Mouse (Mus musculus) hindbrain, embryonic 10.5 days (tissue): Measurements from ENCODE around the gene Stard7. TPM values are rescaled to one million over a fixed set of nuclear protein-coding genes. Genes with fewer than 3 reads are reported as not detected.
"Not testable (repeated sequence)": the region's sequence is repeated elsewhere in the genome, so short reads cannot be mapped to it uniquely, and the experiment has no call there.

Source experiments
- DNase-seq: peaks from one replicate; pipeline ENCODE4 v3.0.0-alpha.2; 2017; ENCODE audit warnings: low spot score
- H3K27ac ChIP-seq: fragments of 300-500 bp; sonication (generic); 2 replicates; pipeline ENCODE4 v1.5.1; 2016; ENCODE audit warnings: mild to moderate bottlenecking, moderate library complexity
- H3K27me3 ChIP-seq: fragments of 300-500 bp; sonication (generic); 2 replicates; pipeline ENCODE4 v1.6.1; 2016; ENCODE audit warnings: mild to moderate bottlenecking; ENCODE audit not compliant: poor library complexity, insufficient read depth, severe bottlenecking
- H3K36me3 ChIP-seq: fragments of 300-500 bp; sonication (generic); 2 replicates; pipeline ENCODE4 v1.6.1; 2016; ENCODE audit warnings: mild to moderate bottlenecking, moderate library complexity
- H3K4me1 ChIP-seq: fragments of 300-500 bp; sonication (generic); replicated peaks from 2 replicates; pipeline ENCODE4 v1.6.1; 2016; ENCODE audit warnings: mild to moderate bottlenecking
- H3K4me3 ChIP-seq: fragments of 300-500 bp; sonication (generic); 2 replicates; pipeline ENCODE4 v1.5.1; 2016; ENCODE audit warnings: mild to moderate bottlenecking, moderate library complexity
- H3K9me3 ChIP-seq: fragments of 300-500 bp; sonication (generic); 2 replicates; pipeline ENCODE4 v1.6.1; 2016; ENCODE audit warnings: mild to moderate bottlenecking, moderate library complexity
- WGBS: fragments of 180-500 bp; shearing (Covaris S2); methylation state at CpG from one replicate; pipeline ENCODE4 v1.1.7; 2016; 5-methylcytosine and 5-hydroxymethylcytosine counted together
- polyA plus RNA-seq: library from polyadenylated mRNA; unstranded; fragments of >200 nt; fragmentation: Nextera tagmentation; extraction: Ambion mirVana; gene quantifications from 2 replicates; pipeline ENCODE4 v1.2.1, GENCODE M21; 2016

Gene Stard7
- polyA plus RNA-seq, 1 experiment from 2014 or later, result 73.6 TPM

GRCm38 (mm10) chr2:127297001-127297805 lies 27.2 kb downstream of the Stard7 start:
- Histone ChIP-seq H3K4me1 (no peaks in the 10 kb centered on the region), H3K27me3 (no peaks in the 10 kb centered on the region), H3K36me3 (peaks cover 100% of the 10 kb centered on the region), H3K4me3 (no peak overlapping the region), H3K27ac (no peak overlapping the region), H3K9me3 (no peaks in the 10 kb centered on the region)
- WGBS, result 95% methylated on average over 7 of the region's 7 CpGs
- DNase-seq, result no peak

DNA sequence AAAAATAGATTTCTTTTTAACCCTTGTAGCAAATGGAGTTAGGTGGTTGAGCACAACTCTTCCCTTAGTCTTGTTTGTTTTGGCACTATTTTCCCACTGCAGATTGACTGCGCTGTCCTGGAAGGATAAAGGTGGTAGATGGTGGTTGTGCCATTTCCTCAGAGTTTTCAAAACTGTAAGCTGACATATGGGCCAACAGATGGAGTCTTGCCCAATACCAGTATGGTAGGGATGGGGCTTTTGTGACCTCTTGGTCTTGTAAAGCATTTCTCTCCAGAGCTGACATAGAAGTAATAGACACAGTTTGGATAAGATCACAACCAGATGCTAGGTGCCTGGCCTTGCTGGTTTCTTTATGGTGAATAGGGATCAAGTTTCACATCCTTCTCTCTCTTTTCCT lies 28.0 kb downstream of the Stard7 start:
- Histone ChIP-seq H3K27ac (no peak overlapping the region), H3K36me3 (peaks cover 94% of the 10 kb centered on the region), H3K4me1 (no peaks in the 10 kb centered on the region), H3K27me3 (no peaks in the 10 kb centered on the region), H3K4me3 (no peak overlapping the region), H3K9me3 (no peaks in the 10 kb centered on the region)
- no peak for DNase-seq
- 97% methylated on average over 1 of the region's 1 CpGs for WGBS

DNA sequence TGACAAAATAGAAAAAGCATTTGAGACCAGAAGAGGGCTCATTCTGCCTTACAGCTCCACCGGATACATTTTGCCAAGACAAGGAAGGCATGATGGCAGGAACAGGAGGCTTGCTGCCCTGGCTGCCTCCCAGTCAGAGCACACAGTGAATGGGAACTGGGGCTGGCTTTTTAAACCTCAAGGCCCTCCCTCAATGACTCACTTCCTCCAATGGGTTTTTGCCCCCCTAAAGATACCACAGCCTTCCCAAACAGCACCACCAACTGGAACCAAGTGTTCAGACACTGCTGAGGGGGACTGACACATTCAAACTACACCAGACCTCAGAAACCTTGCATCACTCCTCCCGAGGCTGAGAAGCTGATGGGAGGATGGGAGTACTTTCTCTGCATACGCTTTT lies 30.7 kb downstream of the Stard7 start:
- DNase-seq, result no peak
- 85% methylated on average over 3 of the region's 3 CpGs for WGBS
- Histone ChIP-seq H3K36me3 (peaks cover 67% of the 10 kb centered on the region), H3K9me3 (no peaks in the 10 kb centered on the region), H3K27me3 (no peaks in the 10 kb centered on the region), H3K27ac (no peak overlapping the region), H3K4me1 (no peaks in the 10 kb centered on the region), H3K4me3 (no peak overlapping the region)

GRCm38 (mm10) chr2:127301883-127302282 lies 31.9 kb downstream of the Stard7 start:
- no peak overlapping the region for H3K27ac ChIP-seq

DNA sequence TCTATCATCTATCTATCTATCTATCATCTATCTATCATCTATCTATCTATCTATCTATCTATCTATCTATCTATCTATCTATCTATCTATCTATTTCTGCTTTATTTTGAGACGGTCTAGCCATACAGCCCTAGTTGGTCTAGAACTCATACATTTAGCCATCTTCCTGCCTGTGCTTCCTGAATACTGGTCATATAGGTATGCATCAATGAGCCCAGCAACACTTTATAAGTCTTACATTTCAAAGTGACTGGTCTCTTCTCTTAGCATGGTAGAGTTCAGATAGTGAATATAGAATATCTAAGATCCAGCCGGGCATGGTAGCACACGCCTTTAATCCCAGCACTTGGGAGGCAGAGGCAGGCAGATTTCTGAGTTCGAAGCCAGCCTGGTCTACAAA lies 34.2 kb downstream of the Stard7 start:
- not testable (repeated sequence) for H3K27me3 ChIP-seq, H3K4me1 ChIP-seq, DNase-seq, H3K4me3 ChIP-seq, H3K27ac ChIP-seq, H3K9me3 ChIP-seq
- peaks cover 32% of the 10 kb centered on the region for H3K36me3 ChIP-seq
- 92% methylated on average over 4 of the region's 4 CpGs for WGBS

More at GRCm38 (mm10) chr2:127301883-127302282, 31.9 kb downstream of the Stard7 start:
- no peaks in the 10 kb centered on the region for H3K9me3 ChIP-seq
- no peaks in the 10 kb centered on the region for H3K4me1 ChIP-seq
- peaks cover 55% of the 10 kb centered on the region for H3K36me3 ChIP-seq
- no peaks in the 10 kb centered on the region for H3K27me3 ChIP-seq
- DNase-seq, result no peak
- H3K4me3 ChIP-seq, result no peak overlapping the region
- 89% methylated on average over 3 of the region's 3 CpGs for WGBS

DNA sequence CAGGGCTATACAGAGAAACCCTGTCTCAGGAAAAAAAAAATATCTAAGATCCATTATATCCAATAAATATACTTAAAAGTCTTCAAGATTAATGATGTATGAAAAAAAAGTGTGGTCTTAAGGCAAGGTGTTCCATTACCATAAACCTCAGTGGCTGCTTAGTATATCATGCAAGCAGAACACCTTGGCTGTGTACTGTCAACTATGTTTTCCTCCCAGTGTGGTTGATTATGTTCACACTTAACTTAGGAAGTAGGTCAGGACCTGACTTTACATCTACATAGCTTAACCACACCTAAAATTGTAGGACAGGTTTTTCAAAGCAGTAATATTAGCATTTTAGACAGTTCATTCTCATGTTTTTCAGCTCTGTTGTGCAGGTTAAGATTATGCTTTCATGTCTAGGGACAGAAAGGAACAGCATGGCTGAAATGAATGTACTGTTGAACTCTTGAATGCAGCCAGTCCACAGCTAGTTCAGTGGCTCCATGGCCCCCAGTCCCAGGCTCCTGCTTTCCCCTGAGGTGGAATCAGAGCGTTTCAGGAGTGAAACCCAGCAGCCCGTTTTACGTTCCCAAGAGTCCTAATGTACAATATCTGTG lies 34.7 kb downstream of the Stard7 start:
- DNase-seq, result no peak
- H3K4me3 ChIP-seq, result no peak overlapping the region
- no peak overlapping the region for H3K27ac ChIP-seq
- WGBS, result 85% methylated on average over 3 of the region's 3 CpGs
- no peaks in the 10 kb centered on the region for H3K27me3 ChIP-seq
- no peaks in the 10 kb centered on the region for H3K9me3 ChIP-seq
- no peaks in the 10 kb centered on the region for H3K4me1 ChIP-seq
- peaks cover 27% of the 10 kb centered on the region for H3K36me3 ChIP-seq

GRCm38 (mm10) chr2:127306123-127306522 lies 36.1 kb downstream of the Stard7 start:
- DNase-seq, result no peak
- no peak overlapping the region for H3K27ac ChIP-seq
- no peaks in the 10 kb centered on the region for H3K4me1 ChIP-seq
- no peak overlapping the region for H3K4me3 ChIP-seq
- H3K27me3 ChIP-seq, result no peaks in the 10 kb centered on the region
- H3K9me3 ChIP-seq, result no peaks in the 10 kb centered on the region
- H3K36me3 ChIP-seq, result peaks cover 13% of the 10 kb centered on the region

DNA sequence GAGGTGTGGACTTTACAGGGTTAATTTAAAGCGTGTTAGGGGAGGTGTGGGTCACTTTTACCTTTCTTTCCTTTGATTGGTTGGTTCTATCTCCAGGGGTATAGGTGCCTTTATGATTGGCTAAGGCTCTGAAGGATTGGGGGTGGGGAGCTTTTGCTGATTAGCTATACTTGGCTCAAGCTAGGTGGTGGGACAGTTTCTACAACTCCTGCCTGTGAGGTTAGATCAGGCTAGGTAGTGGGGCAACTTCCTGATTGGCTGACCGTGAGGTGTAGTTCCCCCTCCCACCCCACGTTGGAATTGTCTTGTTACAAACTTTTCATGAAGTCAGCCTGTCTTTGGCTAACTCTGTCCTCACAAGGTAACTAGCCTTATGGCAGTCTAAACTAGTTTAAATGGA lies 37.2 kb downstream of the Stard7 start:
- no peak for DNase-seq
- Histone ChIP-seq H3K9me3 (no peaks in the 10 kb centered on the region), H3K27ac (no peak overlapping the region), H3K27me3 (no peaks in the 10 kb centered on the region), H3K4me1 (no peaks in the 10 kb centered on the region), H3K4me3 (no peak overlapping the region), H3K36me3 (0 out of 2 replicates have a peak, but pooled peaks cover 2% of the 10 kb centered on the region)
- WGBS, result 47% methylated on average over 3 of the region's 3 CpGs

DNA sequence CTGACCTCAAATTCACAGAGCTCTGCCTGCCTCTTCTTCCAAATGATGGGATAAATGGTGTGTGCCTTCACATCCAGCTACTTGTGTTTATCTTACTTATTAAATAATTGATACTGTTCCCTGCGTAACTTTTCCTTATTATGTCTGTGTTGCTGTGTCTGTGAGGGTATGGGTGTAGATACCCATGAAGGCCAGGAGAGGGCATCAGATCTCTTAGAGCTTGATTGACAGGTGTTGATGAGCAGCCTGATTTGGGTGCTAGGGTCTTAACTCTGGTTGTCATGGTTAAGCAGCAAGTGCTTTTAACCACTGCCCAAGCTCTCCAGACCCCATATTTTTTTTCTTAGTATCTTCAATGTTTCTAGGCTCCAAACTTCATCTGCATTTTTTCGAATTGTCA lies 38.6 kb downstream of the Stard7 start:
- no peaks in the 10 kb centered on the region for H3K4me1 ChIP-seq

GRCm38 (mm10) chr2:127310246-127310645 lies 40.2 kb downstream of the Stard7 start:
- Histone ChIP-seq H3K9me3 (no peaks in the 10 kb centered on the region), H3K27me3 (no peaks in the 10 kb centered on the region), H3K36me3 (no peaks in the 10 kb centered on the region), H3K4me3 (no peak overlapping the region), H3K4me1 (peaks cover 10% of the 10 kb centered on the region; the same call in 1 of the 2 replicates), H3K27ac (no peak overlapping the region)
- no peak for DNase-seq
- 63% methylated on average over 2 of the region's 2 CpGs for WGBS

More for the DNA sequence above, 38.6 kb downstream of the Stard7 start:
- Histone ChIP-seq H3K4me3 (no peak overlapping the region), H3K36me3 (no peaks in the 10 kb centered on the region), H3K27ac (no peak overlapping the region), H3K27me3 (no peaks in the 10 kb centered on the region), H3K9me3 (no peaks in the 10 kb centered on the region)
- no peak for DNase-seq
- 86% methylated on average over 2 of the region's 2 CpGs for WGBS

DNA sequence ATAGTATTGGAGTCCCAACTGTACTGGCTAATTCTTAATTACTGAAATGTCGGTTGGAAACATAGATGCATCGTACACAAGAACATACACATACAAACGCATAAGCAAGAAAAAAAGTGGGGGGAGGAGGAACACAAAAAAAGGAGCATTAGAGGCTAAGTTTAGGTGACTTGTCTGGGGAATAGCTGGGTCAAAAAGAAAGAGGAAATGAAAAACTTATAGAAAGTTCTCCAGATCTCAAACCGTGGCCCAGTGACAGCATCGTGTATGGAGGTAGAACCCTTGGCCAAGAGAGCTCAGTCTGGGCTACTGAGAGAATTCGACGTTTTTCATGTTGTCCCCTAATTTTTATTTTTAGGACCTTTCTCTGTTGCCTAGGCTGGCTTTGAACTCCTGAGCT lies 40.7 kb downstream of the Stard7 start:
- no peaks in the 10 kb centered on the region for H3K27me3 ChIP-seq
- DNase-seq, result no peak
- H3K27ac ChIP-seq, result no peak overlapping the region
- H3K9me3 ChIP-seq, result no peaks in the 10 kb centered on the region
- H3K36me3 ChIP-seq, result no peaks in the 10 kb centered on the region
- no peak overlapping the region for H3K4me3 ChIP-seq
- WGBS, result 93% methylated on average over 7 of the region's 7 CpGs
- peaks cover 10% of the 10 kb centered on the region; the same call in 1 of the 2 replicates for H3K4me1 ChIP-seq

- DNase-seq, result no peak
- Histone ChIP-seq H3K27me3 (no peaks in the 10 kb centered on the region), H3K36me3 (no peaks in the 10 kb centered on the region), H3K4me3 (no peak overlapping the region), H3K9me3 (no peaks in the 10 kb centered on the region), H3K27ac (no peak overlapping the region), H3K4me1 (peaks cover 10% of the 10 kb centered on the region; the same call in 1 of the 2 replicates)
- 83% methylated on average over 1 of the region's 1 CpGs for WGBS
Observed at GRCm38 (mm10) chr2:127311193-127311592, 41.2 kb downstream of the Stard7 start.

DNA sequence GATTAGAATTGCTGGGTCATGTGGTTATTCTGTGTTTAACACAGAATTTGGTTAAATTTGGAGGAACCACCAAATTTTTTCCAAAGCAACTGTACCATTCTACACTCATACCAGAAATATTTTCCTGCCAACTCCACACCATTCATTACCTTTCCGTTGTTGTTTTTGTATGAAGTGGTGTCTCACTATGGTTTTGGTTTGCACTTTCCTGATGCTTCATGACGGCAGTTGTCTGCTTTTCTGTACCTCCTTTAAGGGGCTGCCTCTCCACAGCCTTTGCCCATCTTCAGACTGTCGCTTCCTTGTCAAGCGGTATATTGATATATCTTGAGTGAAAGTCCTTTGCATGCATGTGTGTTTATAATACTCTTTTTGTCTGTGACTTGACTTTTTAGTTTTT lies 42.8 kb downstream of the Stard7 start:
- no peaks in the 10 kb centered on the region for H3K9me3 ChIP-seq
- 93% methylated on average over 4 of the region's 4 CpGs for WGBS
- no peaks in the 10 kb centered on the region for H3K27me3 ChIP-seq
- H3K4me3 ChIP-seq, result no peak overlapping the region
- H3K27ac ChIP-seq, result no peak overlapping the region
- no peak for DNase-seq
- no peaks in the 10 kb centered on the region for H3K36me3 ChIP-seq
- H3K4me1 ChIP-seq, result peaks cover 10% of the 10 kb centered on the region; the same call in 1 of the 2 replicates
